9 mouse cellular contexts compared by ENCODE assay signal in the genomic region with DNA sequence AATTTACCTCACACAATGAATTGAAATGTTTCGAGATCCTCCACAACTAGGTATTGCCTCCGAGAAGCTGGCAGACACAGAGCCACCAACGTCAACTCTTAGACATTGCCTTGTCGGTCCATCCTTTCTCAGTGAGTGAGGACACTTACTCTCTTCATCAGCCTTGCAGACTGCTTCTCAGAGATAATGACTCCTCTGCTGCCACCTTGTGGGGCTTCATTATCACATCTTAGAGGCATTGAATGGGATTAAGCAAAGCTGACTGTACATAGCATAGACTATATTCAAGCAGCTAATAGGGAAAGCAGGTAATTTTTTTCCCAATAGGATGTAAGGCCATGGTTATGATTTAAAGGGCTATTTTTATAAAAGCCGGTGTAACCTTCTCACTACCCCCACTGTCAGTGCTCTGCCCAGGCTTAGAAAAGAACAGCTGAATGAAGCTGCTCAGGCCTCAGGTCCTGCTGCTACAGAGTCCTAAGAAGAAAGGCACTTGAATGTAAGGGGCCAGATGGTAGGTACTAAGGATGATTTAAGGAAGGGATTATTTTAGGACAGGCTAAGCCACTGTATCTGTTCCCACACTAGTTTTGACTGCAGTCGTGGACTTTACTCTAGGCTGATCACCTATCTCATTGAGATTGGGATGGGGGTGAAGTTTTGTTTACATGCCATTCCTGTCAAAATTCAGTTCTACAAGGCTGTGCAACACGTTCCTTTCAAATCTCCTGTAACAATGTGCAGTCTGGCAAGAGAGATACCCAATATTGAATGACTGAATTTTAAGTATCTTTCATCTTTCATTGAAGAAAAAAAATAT. TPM values are rescaled to one million over a fixed set of nuclear protein-coding genes. Genes with fewer than 3 reads are reported as not detected.
DNase-seq lines count a peak whose midpoint lies in the region; TF ChIP-seq lines count a peak whose summit lies in the region.
"Had no signal": no experiment of that assay in that cellular context is flagged by ENCODE, and none has a peak within 500 bp of the region (broad histone marks: within the 10 kb centered on the region; RNA-seq: fewer than 3 reads in every experiment).

No protein-coding gene starts in this region.

- H3K9ac ChIP-seq in liver, adult 2 months (ENCODE audit: low read depth, low read length) = no peak overlapping the region
- H3K9ac ChIP-seq: limb, embryonic 13.5 days had no signal

- no peaks in the 10 kb centered on the region for H3K27me3 ChIP-seq in liver, adult 2 months (ENCODE audit: control insufficient read depth, insufficient read depth, low read length)
- H3K27me3 ChIP-seq: limb, embryonic 13.5 days had no signal

- peak; percentile 48; the same call in 1 of the 2 replicates for TF ChIP-seq CTCF in liver, adult 2 months (IDR thresholded peaks at IDR 0.05; ENCODE audit: low read depth, low read length)

- no peak overlapping the region for H3K4me3 ChIP-seq in liver, adult 2 months (ENCODE audit: insufficient read depth, low read depth, low read length)
- H3K4me3 ChIP-seq: limb, embryonic 13.5 days had no signal

- H3K27ac ChIP-seq in liver, adult 2 months (replicated peaks; ENCODE audit: insufficient read depth, low read depth, low read length) = peak overlapping the region; percentile 45; the same call in 1 of the 2 replicates
- H3K27ac ChIP-seq: limb, embryonic 13.5 days had no signal

- 24% methylated on average over 7 of the region's 7 CpGs for WGBS in liver, adult 2 months

- DNase-seq in ovary, postnatal 36 days (ENCODE audit: low spot score) = peak; percentile 23
- no peak for DNase-seq in ovary, postnatal 10 days (ENCODE audit: low spot score)
- DNase-seq in cerebellum, adult 18-20 months = peak; percentile 34 to 58
- DNase-seq in frontal cortex, postnatal 25 days (ENCODE audit: low spot score in 2 of 2) = peak; percentile 36 to 60
- DNase-seq in kidney, adult 8-10 months = peak; percentile 44 to 73
- peak; percentile 79 for DNase-seq in liver, adult 2 months (ENCODE audit: extremely low read depth, low read depth, low spot score)
- DNase-seq in natural killer cell, adult 2 months (ENCODE audit: low spot score in 2 of 2) = peak; percentile 38 to 48
- DNase-seq in thymus, postnatal 0 days (ENCODE audit: low spot score) = peak; percentile 67

- TF ChIP-seq POLR2A in liver, adult 2 months (IDR thresholded peaks at IDR 0.05; ENCODE audit: extremely low read depth, insufficient read depth, low read length) = no peak

- no peaks in the 10 kb centered on the region for H3K36me3 ChIP-seq in liver, adult 2 months (ENCODE audit: control insufficient read depth, insufficient read depth, low read length)
- H3K36me3 ChIP-seq: limb, embryonic 13.5 days had no signal

- no peaks in the 10 kb centered on the region for H3K79me2 ChIP-seq in liver, adult 2 months (ENCODE audit: control insufficient read depth, insufficient read depth, low read length)

- H3K4me1 ChIP-seq in liver, adult 2 months (ENCODE audit: control insufficient read depth, insufficient read depth, low read length) = peaks cover 5% of the 10 kb centered on the region; the same call in 1 of the 2 replicates
- H3K4me1 ChIP-seq: limb, embryonic 13.5 days had no signal

RNA-seq across cellular contexts. Expression of a gene that starts 8.7 kb away (rescaled TPM):
- 21.0 and 27.9 TPM in 2 replicates for total RNA-seq in liver, adult 2 months (2014; rRNA removed)
- polyA plus RNA-seq in liver, adult 2 months (2012; rRNA removed) = 6.0 and 7.4 TPM in 2 replicates
- polyA plus RNA-seq in thymus, postnatal 0 days (2015; fragmentation: Nextera tagmentation; extraction: Ambion mirVana) = 10.7 and 11.4 TPM in 2 replicates

RNA-seq across cellular contexts. Expression of a gene that starts 9.4 kb away (rescaled TPM):
- 3.0 and 4.9 TPM in 2 replicates for total RNA-seq in liver, adult 2 months (2014; rRNA removed)
- 4.0 TPM in 2 replicates for polyA plus RNA-seq in liver, adult 2 months (2012; rRNA removed)
- 1.8 and 1.9 TPM in 2 replicates for polyA plus RNA-seq in thymus, postnatal 0 days (2015; fragmentation: Nextera tagmentation; extraction: Ambion mirVana)
